Mouse (Mus musculus) T-helper 1 cell (primary cell): ENCODE results near the gene Amhr2.

Experiments used
- in situ Hi-C: fragments of 300-600 bp; cut with MboI, MseI; formaldehyde crosslinking; loops from one replicate; pipeline ENCODE4 v1.15.1; 2025; ENCODE audit warnings: high pct_unique_total_duplicates

Amhr2 gene

GRCm38 (mm10) chr15:102445146-102445545 is at the start of gene Amhr2:
Gene Amhr2 (plus strand): TSS chr15:102445367.
- in situ Hi-C loops = loop anchor here (5.0 kb wide), 1 partner anchor 68 kb away; no protein-coding TSS in a partner anchor

- in situ Hi-C loops = no loop called here
These were observed 46.5 kb upstream of the Amhr2 start for GRCm38 (mm10) chr15:102398629-102399028.

- in situ Hi-C loops = loop anchor here (25.0 kb wide), 1 partner anchor 863 kb away; the partner anchor contains the start of genes Copz1 and Nfe2
These were observed 45.6 kb upstream of the Amhr2 start for GRCm38 (mm10) chr15:102399229-102400221.

- in situ Hi-C loops = loop anchor here (25.0 kb wide), 1 partner anchor 862 kb away; the partner anchor contains the start of genes Copz1 and Nfe2
These were observed 44.6 kb upstream of the Amhr2 start for GRCm38 (mm10) chr15:102400476-102401045.

- in situ Hi-C loops = loop anchor here (25.0 kb wide), 1 partner anchor 861 kb away; the partner anchor contains the start of genes Copz1 and Nfe2
These were observed 43.9 kb upstream of the Amhr2 start for GRCm38 (mm10) chr15:102401278-102401677.

- in situ Hi-C loops = loop anchor here (25.0 kb wide), 1 partner anchor 860 kb away; the partner anchor contains the start of genes Copz1 and Nfe2
These were observed 43.0 kb upstream of the Amhr2 start for GRCm38 (mm10) chr15:102402210-102402609.

- in situ Hi-C loops = loop anchor here (25.0 kb wide), 1 partner anchor 857 kb away; the partner anchor contains the start of genes Copz1 and Nfe2
These were observed 40.3 kb upstream of the Amhr2 start for GRCm38 (mm10) chr15:102404608-102405488.

GRCm38 (mm10) chr15:102405489-102406195 is 39.5 kb upstream of the Amhr2 start, which contains the start of gene Sp1:
Gene Sp1 (plus strand): TSS chr15:102406143.
- in situ Hi-C loops = loop anchor here (25.0 kb wide), 1 partner anchor 857 kb away; the partner anchor contains the start of genes Copz1 and Nfe2

- in situ Hi-C loops = loop anchor here (25.0 kb wide), 1 partner anchor 856 kb away; the partner anchor contains the start of genes Copz1 and Nfe2
These were observed 38.8 kb upstream of the Amhr2 start for GRCm38 (mm10) chr15:102406196-102406911.

GRCm38 (mm10) chr15:102406912-102407580 is 38.1 kb upstream of the Amhr2 start:
- in situ Hi-C loops = loop anchor here (25.0 kb wide), 1 partner anchor 855 kb away; the partner anchor contains the start of genes Copz1 and Nfe2

GRCm38 (mm10) chr15:102407681-102408557 is 37.2 kb upstream of the Amhr2 start:
- in situ Hi-C loops = loop anchor here (25.0 kb wide), 1 partner anchor 854 kb away; the partner anchor contains the start of genes Copz1 and Nfe2

- in situ Hi-C loops = loop anchor here (25.0 kb wide), 1 partner anchor 854 kb away; the partner anchor contains the start of genes Copz1 and Nfe2
These were observed 36.5 kb upstream of the Amhr2 start for GRCm38 (mm10) chr15:102408558-102409130.

- in situ Hi-C loops = loop anchor here (25.0 kb wide), 1 partner anchor 853 kb away; the partner anchor contains the start of genes Copz1 and Nfe2
These were observed 35.9 kb upstream of the Amhr2 start for GRCm38 (mm10) chr15:102409286-102409685.

- in situ Hi-C loops = loop anchor here (25.0 kb wide), 1 partner anchor 851 kb away; the partner anchor contains the start of genes Copz1 and Nfe2
These were observed 34.1 kb upstream of the Amhr2 start for GRCm38 (mm10) chr15:102411077-102411476.

GRCm38 (mm10) chr15:102413687-102414086 is 31.5 kb upstream of the Amhr2 start:
- in situ Hi-C loops = loop anchor here (25.0 kb wide), 1 partner anchor 849 kb away; the partner anchor contains the start of genes Copz1 and Nfe2

- in situ Hi-C loops = loop anchor here (25.0 kb wide), 1 partner anchor 845 kb away; the partner anchor contains the start of genes Copz1 and Nfe2
These were observed 27.6 kb upstream of the Amhr2 start for GRCm38 (mm10) chr15:102417524-102417923.

GRCm38 (mm10) chr15:102420986-102421385 is 24.2 kb upstream of the Amhr2 start:
- in situ Hi-C loops = loop anchor here (25.0 kb wide), 1 partner anchor 841 kb away; the partner anchor contains the start of genes Copz1 and Nfe2
